Mouse (Mus musculus): ENCODE results near the gene Grwd1.
"Not testable (repeated sequence)": the region's sequence is repeated elsewhere in the genome, so short reads cannot be mapped to it uniquely, and the experiment has no call there.

The Grwd1 gene

DNA sequence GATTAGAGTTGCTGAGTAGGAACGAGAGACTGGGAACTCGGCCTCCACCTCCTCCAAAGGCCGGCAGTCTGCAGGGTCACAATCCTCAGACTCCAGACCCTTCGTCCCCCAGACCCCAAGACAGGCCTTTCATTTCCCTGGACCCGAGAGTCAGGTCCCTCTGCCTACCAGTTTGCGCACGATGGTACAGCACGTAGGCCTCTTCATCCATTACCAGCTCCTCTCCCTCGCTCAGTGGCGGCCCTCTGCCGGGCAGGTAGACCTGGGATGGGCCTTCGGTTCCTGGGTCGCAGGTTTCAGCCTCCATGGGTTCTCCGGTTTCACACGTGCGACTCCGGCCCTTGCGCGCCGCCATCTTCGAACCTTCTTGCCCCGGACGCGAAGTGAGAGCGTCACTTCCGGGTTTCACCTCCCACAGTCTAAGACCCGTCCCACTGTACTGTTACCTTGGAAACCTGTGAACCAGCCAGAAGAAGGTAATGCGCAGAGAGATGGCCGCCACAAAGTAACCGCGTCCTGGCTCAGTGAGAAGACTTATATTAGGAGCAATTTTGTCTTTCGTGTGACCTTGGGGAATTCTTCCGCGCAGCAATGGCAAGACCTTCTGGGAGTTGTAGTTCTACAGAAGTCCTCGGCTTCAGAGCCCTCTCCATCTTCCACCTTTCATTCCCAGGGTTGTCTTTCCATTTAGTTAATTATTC, at the start of gene Grwd1:
Gene Grwd1, minus strand, starts transcription at position 518 of the 701 bp plus-strand sequence.
- peak; percentile 88 to 90 for DNase-seq

DNA sequence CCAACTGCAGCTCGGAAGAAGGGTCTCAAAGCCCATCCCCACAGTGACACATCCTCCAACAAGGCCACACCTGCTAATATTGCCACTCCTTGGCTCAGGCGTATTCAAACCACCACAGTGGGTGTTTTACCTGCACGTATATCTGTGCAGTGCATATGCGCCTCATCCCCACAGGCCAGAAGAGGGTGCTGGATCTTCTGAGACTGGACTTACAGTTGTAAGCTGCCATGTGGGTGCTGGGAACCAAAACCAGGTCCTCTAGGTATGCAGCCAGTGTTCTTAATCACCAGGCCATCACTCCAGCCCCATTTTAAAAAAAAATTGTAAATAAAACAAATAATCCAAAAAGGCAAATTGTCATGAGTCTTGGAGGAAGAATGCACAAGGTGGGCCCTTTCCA, 49.8 kb upstream of the Grwd1 start:
- DNase-seq: no peak

DNA sequence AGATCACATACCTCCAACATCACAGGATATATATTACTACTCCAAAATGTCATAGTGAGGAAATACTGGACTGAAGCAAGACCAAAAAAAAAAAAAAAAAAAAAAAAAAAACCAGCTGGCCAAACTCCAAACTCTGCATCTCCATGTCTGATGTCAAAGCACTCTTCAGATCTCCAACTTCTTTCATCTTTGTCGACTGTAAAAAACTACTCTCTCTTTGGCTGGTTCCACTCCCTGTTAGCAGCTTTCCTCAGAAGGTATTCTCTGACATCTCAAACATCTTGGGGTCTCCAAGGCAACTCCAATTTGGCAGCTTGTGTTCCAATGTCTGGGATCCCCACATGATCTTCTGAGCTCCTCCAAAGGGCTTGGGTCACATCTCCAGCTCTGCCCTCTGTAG, 47.5 kb upstream of the Grwd1 start, which contains the start of gene Grin2d:
Gene Grin2d, minus strand, starts transcription at position 101 of the 400 bp plus-strand sequence.
- DNase-seq: not testable (repeated sequence)

DNA sequence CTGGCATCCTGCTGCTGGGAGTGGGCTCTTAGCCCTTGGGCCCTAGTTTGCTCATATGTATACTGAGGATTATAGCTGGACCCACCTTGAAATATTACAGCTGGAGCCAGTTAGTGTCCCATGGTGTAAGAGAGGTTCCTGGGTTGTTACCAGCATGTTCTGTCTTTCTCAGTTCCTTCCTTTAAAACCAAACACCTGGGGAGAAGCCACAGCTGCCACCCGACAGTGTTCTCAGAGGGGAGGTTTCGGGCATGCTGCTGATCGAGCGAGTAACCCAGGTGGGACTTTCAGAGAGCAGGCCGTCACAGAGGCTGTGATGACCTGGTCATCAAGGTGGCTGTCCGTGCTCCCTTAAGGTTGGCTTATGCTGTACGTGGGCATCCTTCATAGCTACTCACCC, 46.2 kb upstream of the Grwd1 start:
- DNase-seq: no peak

DNA sequence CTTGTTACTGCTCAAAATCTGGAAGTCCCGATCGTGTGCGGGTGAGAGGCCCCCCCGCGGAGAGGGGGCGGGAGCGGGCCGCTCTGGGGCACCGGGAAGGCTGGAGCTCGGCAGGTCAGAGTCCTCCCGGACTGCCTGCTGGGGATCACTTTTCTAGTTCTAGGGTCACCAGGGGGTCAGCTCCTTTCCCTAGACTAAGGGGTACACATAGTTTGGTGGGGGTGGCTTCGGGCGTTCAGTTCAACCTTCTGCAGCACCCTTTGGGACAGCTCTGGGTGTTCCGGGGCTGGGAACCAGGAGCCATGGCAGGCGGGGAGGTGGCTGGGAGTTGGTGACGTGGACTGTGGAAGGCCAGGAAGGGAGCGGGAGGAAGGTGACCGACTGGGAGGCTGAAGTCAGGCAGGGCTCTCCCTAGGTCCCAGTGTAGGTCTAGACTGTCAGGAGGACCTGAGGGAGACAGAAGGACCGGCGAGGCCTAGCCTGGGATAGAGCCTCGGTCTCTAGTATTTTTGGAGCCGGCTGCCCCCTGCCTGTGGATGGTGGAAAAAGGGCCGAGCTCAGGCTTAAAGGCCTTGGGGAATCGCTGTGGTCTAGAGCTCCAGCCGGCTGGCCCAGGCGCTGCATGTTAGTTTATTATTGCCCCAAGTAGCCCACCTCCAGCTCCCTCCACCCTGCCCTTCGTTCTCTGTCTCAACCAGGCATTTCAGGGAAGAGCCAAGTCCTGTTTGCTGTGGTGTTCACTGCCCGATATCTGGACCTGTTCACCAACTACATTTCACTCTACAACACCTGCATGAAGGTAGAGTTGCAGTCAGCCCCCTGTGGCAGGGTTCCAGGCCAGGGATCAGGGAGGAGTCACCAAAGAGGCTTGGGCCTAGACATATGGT, 42.6 kb upstream of the Grwd1 start:
- DNase-seq: peak; percentile 76

DNA sequence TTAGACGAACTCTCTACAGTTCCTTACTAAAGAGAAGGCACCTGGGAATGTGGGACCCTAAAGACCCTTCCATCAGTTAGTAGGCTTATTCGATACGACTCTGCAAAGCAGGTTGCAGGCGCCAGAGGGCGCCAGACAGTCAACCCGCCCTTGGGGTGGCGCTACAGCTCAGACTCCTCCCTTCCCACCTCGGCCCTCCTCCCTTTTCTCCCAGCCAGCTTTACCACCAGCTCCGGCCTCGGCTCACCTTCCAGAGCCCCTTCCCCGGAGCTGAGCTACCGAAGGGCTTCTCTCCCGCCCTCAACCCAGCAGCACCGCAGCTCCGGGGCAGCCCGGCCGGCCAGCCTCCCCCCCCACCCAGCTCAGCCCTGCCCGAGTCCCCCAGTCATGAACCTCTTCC, 41.9 kb upstream of the Grwd1 start, which contains the start of gene Kdelr1:
Gene Kdelr1, plus strand, starts transcription at position 149 of the 400 bp plus-strand sequence.
- peak; percentile 92 to 93 for DNase-seq

DNA sequence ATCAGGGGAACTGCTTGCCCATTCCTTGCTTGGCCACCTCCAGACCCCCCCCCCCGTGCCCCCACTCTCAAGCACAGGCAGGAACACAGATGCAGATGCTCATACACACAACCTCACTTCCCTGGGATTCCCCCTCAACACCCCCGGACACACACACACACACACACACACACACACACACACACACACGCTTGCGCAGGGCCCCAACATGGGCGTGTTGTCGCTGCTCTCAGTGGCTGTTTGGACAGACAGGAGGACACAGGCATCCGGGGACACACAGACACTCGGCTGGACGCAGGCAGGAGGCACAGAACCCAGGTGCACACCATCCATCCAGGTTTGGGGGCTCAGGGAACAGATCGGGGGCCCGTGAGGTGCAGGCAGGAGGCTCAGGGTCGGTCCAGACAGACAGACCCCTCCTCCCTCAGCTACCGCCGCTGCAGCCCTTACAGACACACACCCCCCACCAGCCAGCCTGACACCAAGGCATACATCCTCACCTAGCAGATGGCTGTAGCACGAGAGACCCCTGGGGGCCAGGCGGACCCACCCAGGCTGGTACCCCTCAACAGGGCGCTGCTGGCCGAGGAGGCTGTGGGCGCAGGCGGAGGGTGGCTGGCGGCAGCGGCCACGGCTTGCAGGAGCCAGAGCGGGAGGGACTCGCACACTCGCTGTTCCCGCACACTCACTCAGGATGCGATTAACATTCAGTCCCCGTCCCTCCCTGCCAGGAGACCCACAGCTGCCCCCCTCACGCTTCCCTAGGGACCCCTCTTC, 39.7 kb upstream of the Grwd1 start:
- peak; percentile 47 to 52 for DNase-seq

DNA sequence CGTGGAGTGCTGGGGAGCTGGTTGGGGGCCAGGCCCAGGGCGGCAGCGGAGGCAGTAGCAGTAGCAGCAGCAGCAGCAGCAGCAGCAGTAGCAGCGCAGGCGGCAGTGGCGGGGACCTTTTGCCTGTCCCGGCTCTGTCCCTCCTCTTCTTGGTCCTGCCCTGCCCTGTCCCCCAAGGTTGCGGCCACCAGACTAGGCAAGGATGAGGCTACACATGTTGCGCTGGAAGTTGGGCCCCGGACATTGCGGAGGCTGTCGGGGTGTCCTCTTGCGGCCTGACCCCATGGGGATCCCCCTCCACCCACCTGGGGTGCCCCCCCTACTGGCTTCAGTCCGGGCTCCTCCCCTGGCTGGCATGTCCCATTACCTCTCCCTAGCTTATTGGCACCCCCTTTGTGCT, 39.0 kb upstream of the Grwd1 start:
- DNase-seq: peak; percentile 41 to 47

DNA sequence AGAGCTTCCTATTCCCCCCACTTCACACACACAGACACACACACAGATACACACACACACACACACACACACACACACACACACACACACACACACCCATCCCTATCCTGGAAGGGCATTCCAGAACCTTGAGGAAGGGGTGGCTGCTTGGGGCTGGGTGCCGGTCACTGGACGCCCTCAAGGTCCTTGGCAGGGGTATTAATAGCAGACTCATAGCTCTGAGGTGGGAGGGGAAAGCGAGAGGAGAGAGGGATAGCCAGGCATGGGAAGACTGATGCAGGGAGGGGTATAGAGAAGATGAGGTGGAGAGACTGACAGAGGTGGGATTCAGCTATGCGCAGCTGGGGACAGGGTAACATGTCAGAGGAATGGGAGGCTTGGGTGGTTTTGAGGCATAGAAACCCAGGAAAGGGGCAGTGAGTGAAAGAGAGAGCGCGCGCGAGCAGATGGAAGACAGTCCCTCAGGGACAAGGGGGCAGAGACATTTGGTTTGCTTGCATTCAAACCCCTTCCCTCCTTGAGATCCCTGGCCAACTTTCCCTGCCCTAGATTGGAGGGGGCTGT, 38.4 kb upstream of the Grwd1 start:
- no peak for DNase-seq

DNA sequence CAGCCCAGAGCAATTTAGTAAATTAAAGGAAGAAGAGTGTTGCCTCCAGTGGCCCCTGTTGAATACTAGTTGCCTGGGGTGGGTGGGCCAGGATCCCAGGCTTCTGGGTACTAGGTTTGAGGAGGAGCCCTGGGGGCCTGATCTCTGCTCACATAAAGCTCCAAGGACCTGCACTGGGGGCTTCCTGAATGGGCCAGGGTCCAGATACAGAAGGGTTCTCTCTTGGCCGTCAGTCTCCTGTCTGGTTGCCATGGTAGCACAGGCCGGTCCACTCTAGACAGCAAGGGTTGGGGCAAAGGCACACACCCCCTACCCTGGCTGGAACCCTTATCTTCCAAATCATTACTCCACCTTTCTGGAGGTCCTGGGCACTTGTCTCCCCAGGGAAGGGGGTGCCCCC, 37.1 kb upstream of the Grwd1 start:
- no peak for DNase-seq

DNA sequence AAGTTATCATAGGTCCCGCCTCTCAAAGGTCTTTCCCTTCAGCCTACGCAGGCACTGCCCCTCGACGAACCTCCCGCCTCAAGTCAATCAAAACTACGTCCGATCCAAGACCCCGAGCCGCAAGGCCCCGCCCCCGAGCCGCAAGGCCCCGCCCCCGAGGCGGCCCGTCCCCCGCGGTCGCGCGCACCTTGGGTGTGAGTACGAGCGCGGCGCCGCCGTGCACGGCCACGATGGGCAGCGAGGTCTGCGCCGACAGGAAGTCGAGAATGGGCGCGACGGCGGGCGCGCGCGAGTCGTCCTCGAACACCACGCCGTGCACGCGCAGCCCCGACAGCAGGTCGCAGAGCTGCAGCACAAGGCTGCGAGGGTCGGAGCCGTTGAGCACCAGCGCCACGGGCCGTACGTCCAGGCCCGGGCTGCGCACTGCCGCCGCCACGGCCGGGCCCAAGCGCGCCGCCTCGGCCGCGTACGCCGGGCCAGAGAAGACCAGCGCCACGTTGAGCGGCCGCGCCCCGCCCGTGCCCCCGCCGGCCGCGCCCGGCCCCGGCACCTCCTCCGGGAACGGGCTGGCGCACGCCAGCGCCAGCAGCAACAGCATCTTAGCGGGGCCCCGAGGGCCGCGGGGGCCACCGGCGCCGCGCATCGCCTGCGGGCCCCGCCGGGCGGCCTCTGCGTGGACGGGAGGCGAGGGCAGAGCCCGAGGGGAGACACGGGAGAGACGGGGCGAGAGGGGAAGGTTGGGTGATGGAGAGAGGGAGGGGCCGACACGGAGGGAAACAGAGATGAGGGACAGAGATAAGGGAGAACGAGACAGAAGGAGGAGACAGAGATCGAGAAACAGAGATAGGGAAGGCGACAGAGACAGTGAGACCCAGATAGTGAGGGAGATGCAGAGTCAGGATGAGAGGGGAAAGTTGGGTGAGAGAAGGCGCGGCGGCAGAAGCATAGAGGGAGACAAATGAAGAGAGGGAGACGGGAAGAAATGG, 35.5 kb upstream of the Grwd1 start:
- peak; percentile 97 to 98 for DNase-seq

DNA sequence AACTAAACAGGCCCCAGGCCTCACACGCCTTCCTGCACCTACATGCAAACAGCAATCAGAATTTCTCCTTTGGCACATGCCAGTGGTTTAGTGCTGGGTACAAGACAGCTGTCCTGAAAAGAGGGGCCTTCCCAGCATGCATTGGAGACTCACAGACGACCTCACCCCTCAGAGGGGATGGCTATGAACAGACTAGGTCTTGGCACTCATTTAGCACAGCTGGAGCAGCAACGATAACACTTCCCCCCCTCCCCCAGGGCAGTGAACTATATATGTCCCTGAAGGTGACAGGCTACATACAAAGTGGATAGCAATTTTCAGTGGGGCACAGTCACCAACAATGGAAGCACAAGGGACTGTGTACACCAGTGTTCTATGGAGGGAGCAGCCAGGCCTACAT, 33.7 kb upstream of the Grwd1 start:
- no peak for DNase-seq

DNA sequence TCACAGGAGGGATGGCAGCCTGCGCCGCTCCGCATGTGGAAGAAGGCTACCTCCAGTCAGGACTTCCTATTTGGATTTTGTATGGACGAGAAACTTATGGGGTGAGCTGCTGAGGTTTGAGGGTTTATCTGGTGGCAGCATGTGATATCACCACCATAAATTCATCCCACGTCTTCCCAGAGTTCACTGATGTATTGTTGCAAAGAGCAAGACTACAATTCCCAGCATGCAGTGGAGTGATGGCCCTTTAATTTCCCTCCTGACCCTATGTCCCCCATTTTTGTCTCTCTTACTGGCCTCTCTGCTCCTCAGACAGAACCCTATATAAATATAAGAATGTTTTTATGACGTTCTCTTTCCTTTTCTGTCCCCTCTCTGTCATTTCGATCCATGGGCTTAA, 32.1 kb upstream of the Grwd1 start:
- no peak for DNase-seq

DNA sequence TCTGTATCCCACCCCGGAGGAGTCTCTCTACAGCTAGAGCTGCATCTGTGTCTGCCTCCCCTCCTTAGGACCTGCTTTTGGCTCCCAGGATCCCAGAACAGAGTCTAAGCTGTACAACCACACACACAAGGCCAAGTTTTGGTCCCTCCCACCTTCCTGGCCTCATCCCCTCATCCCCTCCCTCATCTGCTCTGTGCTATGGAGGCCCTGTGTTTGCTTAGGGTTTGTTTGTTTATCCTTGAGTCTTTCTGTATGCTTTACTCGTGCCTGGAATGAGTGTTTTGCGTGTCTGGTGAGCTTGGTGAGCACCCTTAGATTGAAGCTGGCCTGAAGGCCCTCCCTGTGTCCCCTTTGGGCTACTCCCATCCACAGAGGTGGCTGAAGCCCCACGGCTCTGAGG, 28.3 kb upstream of the Grwd1 start:
- no peak for DNase-seq

DNA sequence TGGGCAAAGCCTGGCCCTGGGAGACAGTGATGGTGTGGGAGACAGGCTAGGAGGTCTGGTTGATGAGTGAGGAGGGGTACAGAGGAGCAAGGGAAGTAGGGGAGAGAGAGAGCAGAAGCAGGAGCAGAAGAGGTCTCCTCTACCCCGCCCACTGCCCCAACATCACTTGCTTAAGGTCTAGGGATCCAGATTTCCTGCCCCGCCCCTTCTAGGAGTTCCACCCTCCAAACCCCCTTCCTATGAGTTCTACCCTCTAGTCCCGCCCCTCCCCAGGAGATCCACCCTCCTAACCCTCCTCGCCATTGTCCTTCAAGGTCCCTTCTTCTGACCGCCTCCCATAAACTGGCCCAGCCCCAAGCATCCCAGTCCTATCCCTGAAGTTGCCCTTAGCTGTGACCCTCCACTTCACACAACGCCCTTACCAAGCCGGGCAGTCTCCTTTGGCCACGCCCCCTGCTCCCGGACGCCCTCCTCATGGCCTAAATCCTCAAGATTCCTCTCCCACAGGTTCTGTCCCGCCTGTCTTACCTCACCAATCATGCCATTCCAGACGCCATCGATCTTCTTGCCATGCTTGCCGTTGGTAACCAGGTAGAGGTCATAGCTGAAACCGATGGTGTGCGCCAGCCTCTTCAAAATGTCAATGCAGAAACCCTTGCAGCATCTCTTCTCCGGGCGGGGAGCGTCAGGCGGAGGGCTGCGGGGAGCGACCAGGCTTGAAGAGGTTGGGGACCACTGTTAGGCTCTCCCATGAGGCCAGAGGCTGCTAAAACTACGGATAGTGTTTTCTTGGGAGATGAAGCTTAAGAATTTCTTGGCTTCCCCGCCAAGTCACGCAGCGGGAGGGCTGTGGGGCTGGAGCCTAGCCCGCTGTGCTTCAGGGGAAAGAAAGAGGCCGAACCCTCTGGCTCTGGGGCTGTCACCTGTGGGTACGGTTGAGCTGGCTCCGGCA, 26.5 kb upstream of the Grwd1 start:
- DNase-seq: no peak

DNA sequence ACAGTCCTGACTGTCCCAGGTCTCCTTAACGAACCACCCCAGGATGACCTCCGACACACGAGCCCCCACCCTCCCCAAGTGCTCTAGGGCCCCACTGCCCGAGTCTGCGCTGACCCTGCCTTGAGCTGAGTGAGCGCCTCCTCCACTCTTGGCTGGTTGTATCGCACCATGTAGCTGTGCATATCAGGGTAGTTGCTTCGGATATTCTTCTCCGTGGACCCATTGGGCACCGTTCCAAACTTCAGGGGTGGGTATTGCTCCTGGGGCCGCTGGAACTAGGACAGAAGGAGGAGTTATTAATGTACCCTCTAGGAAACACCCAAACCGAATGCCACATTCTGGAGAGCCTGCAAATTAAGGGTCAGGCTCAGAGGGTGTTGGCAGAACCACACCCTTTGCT, 22.3 kb upstream of the Grwd1 start:
- DNase-seq: no peak

DNA sequence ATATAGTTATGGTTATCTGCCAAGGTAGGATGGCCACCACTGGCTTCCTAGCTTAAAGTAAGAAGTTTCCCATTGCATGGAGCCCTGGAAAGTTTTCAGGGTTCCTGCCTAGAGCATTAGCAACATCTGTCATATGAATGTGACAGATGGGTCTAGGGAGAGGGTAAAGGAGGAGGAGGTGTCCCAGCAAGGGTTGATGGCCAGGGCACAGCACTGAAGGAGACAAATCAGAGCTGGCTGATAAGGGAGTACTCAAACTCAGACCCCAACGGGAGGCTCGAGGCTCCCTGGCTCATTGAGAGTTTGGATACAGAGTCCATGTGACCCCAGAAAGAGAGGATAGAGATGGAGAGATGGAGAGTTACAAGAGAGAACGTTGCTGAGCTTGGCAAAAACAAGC, 19.9 kb upstream of the Grwd1 start:
- no peak for DNase-seq

DNA sequence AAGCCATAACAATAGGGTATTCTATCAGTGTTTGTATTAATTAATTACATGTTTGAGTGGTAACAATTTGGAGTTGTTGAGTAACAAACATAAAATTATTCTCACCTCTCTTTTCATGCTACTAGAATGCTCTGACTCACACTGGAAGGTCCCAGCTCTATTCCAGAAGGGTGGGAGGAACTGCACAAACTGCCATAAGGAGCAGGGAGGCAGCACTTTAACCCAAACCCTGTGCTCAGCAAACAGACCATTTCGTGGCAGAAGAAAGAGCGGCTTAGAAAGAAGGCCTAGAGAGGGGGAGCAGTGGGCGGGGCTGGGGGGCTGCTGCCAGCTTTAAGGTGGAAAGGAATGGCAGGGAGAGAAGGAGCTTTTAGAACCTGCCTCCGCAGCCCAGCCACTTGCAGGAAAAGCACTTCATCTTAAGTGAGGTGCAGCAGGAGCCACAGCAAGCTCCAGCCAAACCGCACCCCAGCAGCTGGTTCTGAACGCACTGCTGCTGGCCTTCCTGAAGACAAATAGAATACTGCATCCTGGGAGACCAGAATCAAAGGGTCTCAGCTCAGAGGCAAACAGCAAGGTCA, 17.8 kb upstream of the Grwd1 start:
- DNase-seq: no peak

DNA sequence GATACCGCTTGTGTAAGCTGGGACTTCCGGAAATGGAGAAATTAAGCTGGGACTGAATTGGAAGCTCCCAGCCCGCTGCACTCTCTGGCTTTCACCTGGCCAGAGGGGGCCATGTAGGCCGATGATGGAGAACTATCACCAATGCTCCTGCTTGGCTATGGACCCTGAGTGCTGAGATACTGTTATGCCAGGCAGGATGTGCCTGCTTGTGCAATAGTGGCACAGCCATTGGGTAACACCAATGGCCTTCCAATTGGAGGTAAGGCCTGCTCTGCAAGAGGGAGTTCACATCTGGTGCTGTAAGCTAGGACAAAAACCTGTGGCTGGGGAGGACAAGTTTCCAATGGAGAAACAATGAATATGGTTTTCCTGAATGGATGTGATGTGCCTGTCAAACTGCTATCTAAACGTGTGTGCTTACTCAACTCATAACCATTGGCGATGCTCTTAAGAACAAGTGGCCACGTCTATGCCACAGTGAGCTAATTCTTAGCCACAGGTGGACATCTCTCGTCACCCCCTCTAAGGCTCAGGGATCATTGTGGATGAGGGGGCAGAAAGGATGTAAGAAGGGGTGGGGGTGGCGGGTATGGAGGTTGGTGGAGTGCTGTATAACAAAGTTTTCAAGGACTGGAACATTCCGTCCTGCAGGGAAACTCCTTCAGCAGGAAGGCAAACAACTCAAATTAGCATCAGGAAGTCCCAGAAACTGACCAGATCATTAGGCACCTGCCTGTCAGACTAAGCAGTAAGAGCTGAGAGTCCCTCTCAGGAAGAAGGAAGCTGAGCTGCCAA, 12.4 kb upstream of the Grwd1 start:
- no peak for DNase-seq
